Mouse (Mus musculus) left cerebral cortex, postnatal 10 days (tissue): Measurements from ENCODE around the gene Tfb2m. TPM values are rescaled to one million over a fixed set of nuclear protein-coding genes. Genes with fewer than 3 reads are reported as not detected.

ENCODE experiments used
- DNase-seq, 2 experiments: peaks; one replicate each; pipeline ENCODE4 v3.0.0; 2021 to 2022; ENCODE audit warnings: low spot score in 2 of 2, mixed read lengths in 1 of 2; ENCODE audit errors: extremely low spot score in 1 of 2
- intact Hi-C: fragments of 180-260 bp; cut with DNase I; formaldehyde crosslinking; loops from one replicate; pipeline ENCODE4 v1.15.1; 2025
- total RNA-seq, 2 experiments: library from RNA; stranded (reverse); gene quantifications; 2 replicates each; pipeline ENCODE4 v1.2.3; 2021

Tfb2m gene
- 10 to 100 TPM; 27.4 to 28.1 TPM for total RNA-seq

DNA sequence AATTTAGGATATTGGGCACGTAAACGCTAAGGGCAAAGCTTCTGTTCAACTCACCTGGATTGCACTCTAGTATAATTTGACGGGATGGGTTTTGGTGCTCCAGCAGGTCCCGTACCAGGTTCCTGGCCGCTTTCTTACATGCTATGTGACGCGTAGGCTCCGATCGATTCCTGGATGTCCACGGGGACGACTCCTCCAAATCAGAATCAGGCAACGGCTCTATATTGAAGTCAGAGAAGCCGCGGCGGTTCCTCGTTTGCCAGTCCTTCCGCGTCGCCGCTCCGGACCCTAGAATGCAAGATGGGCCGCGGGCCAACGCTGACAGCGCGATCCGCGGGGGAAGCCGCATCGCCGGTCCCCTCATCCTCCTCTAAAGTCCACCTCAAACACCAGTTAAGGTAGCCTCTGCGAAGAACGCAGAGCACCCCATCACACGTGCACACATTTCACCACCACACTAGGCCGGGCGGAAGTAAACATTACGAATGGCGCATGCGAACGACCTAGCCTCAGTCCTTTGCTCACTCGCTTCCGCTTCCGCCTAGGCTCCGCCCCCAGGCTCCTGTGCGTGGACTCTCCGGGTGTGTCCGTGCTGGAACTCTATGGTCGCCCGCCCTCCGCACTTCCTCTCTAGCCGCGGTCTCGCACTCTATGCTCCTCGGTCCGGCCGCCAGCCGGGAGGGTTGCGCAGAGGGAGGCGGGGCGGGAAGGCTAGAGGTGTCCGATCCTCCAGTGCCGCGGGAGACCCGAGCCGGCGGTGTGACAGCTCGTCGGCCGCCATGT, at the start of gene Tfb2m, which contains the start of gene Cnst:
Tfb2m (minus strand) TSS at position 500 of the 783 bp plus-strand sequence.
Cnst (plus strand) TSS at position 603 of the 783 bp plus-strand sequence.
- peak; percentile 97 to 99 for DNase-seq
- intact Hi-C loops, result loop anchor here (5.0 to 10.0 kb wide), 2 partner anchors 41 to 69 kb away; no protein-coding TSS in a partner anchor

DNA sequence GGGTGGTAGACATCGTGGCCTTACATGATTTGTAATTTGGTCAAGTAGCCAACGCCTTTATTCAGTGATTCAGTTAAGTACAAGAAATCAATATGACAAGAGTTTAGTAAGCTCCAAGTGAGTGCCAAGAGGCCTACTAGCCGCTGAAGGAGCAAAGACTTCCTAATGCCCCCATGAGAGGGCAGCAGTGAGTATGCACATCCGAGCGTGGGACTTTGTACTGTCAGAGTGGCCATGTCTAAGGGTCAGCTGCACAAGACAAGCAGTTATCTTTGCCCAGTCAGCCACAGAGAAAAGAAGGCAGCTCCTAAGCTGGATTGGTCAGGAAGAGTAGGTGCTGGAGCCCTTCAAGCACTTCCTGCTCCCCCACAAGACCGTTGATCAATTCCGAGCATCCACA, 46.9 kb upstream of the Tfb2m start:
- DNase-seq, result no peak
- intact Hi-C loops, result no loop called here

DNA sequence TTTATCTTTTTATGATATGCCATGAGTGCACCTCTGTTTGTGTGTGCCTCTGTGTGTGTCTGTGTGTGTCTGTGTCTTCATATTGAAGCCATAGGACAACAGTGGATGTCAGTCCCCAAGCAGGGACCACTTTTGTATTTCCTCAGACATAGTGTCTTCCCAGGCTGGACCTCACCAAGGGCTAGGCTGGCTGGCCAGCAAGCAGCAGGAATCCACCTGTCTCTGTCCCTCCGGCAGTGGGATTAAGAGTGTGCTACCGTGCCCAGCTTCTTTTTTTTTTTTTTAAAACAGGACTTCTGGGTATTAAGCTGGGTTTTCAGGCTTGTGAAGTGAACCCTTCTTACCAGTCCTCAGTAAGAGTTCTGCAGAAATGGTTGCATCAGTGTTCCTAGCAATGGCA, 46.1 kb upstream of the Tfb2m start:
- intact Hi-C loops, result no loop called here

DNA sequence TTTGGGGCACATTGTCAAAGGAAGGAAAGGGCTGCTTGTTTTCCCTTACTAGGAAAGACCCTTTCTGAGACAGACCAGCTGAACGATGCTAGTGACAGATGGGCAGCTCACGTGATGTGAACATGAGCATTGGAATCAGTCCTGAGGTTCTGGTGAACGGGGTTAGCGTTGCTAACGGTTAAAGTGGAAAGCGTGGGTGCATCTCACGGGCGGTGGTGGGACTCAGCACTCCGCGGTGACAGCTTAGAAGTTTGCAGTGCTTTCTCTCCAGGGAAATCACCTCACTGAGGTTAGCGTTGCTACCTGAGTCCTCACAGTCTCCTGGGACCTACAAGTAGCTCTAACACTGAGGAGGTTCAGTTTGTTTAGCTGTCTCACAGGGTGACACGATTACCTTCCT, 45.6 kb upstream of the Tfb2m start:
- intact Hi-C loops, result no loop called here
- peak in 1 of 2 experiments; percentile 46 for DNase-seq

More for the DNA sequence above, 46.1 kb upstream of the Tfb2m start:
- DNase-seq, result no peak

DNA sequence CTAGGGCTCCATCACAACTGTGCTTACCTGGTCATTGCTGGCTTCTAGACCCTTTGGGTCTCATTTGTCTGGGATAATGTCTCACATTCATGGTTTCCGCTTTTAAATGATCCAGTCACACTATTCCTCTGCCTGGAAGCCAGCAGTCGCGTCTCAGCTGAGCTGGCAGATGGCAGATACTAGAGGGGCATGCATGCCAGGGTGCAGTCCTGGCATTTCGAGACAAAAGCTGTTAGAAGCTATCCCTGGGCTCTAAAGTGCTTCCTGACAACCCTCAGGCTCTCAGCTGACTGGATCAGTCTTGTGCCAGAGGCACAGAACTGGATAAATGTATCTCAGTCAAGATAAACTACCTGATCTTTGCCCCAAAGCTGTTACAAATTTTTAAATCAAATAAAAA, 42.2 kb upstream of the Tfb2m start:
- DNase-seq, result no peak
- intact Hi-C loops, result loop anchor here (5.0 kb wide), 1 partner anchor 41 kb away; the partner anchor contains the start of genes Cnst and Tfb2m

DNA sequence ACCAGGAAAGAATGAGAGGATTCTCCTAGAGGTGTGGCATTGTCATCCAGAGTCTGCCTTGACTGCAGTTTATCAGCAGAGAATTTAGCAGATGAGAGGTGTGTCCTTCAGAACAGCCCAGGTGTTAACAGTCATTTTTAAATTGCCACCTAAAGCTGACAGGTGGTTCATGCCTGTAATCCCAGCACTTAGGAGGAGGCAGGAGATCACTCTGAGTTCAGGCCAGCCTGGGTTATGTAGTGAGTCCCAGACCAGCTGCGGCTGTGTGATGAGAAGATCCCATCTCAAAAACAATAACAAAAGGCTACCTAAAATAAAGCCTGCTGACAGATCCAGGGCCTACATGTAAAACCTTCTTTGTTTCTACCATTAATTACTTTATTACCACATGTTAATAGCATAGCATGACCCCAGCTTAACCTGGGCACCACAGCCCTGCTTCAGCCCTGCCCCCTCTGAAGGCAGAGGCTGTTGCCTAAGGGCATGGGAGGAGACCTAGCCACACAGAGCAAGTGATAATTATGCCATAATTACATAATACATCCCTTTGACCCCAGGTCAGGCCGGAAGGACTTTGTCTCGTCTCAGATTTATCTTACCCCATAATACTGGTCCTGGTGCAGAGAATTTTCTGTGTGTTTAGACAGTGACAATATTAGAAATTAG, 40.5 kb upstream of the Tfb2m start:
- DNase-seq, result no peak
- intact Hi-C loops, result loop anchor here (5.0 kb wide), 1 partner anchor 39 kb away; the partner anchor contains the start of genes Cnst and Tfb2m

DNA sequence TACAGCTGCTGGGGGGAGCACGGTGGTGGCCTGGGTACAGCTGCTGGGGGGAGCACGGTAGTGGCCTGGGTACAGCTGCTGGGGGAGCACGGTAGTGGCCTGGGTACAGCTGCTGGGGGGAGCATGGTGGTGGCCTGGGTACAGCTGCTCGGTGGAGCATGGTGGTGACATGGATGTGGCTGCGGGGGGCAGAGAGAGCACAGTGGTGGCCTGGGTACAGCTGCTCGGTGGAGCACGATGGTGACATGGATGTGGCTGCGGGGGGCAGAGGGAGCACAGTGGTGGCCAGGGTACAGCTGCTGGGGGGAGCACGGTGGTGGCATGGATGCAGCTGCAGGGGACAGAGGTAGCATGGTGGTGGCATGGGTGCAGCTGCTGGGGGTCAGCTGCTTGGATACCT, 39.6 kb upstream of the Tfb2m start:
- intact Hi-C loops, result loop anchor here (5.0 kb wide), 1 partner anchor 38 kb away; the partner anchor contains the start of genes Cnst and Tfb2m
- DNase-seq, result no peak

DNA sequence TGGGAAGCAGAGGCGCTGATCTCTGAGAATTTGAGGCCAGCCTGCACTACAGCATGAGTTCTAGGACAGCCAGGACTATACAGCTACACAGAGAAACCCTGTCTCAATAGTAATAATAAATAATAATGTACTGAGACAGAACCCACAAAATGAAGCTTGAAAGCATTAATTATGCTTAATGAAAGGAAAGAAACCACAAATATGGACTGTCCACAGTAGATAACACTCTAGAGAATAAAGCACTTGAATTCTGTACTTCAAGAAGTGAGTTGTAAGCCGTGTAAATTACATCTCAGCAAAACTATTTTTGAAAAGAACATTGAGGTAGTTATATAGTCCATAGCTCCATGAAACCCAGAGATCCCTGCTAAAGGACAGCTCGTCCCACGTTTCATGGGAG, 38.2 kb upstream of the Tfb2m start:
- no peak for DNase-seq
- intact Hi-C loops, result no loop called here

DNA sequence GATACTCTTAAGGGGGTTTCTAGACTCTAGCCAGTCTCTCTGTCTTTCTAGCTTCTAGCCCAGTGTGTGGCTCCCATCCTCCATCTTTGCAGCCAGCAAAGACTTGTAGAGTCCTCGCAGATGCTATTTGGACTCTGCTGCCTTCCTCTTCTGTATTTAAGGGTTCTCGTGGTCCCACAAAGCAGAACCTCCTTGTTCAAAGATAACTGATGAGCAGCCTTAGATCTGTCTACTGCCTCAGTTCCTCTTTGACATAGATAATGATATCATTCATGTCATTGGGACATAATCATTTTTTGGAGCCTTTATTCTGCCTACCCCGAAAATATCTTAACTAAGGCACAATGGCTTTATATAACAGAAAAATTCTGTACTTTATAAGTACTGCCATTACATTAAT, 37.0 kb upstream of the Tfb2m start:
- intact Hi-C loops, result no loop called here
- DNase-seq, result no peak

DNA sequence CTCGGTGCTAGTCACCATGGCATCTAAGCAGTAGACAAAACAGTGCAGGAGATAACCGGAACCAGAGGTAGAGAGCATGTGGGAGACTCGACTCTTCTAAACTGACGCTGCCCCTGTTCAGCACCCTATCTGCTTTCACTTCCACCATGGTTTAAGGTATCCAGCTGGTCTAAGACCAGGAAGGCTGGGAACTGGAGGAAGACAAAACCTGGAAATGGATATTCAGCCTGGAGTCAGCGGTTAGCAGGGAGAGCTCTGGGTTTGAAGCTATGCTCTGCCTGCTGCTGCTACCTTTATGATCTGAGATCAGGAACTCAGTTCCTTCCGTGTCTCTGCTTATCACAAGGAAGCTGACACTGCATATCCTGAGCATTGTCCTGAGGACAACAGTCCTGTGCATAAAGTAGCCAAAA, 36.0 kb upstream of the Tfb2m start:
- DNase-seq, result no peak
- intact Hi-C loops, result no loop called here

DNA sequence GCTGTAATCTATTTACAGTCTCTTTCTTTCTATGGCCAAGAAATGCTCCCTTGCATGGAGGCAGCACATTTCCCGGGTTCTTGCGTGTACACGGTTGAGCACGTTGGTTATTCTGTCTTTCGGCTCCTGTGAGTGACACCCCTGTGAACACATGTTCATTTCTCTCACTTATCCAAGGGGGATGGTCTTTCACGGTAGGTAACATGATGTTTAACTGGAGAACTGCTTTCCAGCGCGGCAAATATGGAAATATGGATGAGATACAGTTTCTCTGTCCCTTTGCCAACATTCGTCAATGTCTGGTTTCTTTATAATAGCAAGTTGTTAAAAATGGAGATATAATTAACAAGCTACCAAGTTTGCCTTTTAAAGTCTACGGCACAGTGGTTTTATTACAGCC, 35.4 kb upstream of the Tfb2m start:
- intact Hi-C loops, result no loop called here
- DNase-seq, result no peak

DNA sequence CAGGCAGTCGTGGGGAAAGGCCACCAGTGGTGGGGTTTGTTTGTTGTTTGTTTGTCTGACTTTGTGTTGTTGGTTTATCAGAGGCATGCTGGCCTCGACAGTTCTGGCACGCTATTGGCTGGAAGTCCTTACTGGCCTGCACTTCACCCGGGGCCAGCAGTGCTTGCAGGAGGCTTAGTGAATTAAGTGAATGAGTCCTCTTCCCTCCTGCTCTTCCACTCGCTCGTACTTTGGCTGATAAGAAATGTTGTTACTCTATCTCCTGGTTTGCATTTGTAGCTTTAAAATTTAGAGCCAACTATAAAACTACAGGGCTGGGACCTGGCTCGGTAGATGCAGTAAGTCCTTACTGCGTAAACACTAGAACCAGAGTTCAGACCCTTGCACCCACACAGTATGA, 34.1 kb upstream of the Tfb2m start:
- intact Hi-C loops, result no loop called here
- no peak for DNase-seq

DNA sequence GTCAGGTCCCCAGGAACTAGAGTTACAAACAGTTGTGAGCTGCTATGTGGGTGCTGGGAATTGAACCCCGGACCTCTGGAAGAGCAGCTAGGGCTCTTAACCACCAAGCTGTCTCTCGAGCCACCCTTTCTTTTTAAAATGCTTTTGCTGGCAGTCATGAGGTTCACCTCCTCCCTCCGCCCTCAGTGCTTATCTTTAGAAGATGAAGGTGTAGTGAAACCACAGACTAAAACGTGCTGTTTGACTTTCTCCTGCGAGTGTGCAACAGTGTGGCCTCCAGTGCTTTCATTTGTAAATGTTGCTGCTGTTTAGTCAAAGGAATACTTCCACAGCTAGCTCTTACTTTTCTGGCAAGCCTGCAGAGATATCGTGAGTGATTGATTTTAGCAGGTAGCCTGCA, 32.6 kb upstream of the Tfb2m start:
- DNase-seq, result no peak
- intact Hi-C loops, result no loop called here

DNA sequence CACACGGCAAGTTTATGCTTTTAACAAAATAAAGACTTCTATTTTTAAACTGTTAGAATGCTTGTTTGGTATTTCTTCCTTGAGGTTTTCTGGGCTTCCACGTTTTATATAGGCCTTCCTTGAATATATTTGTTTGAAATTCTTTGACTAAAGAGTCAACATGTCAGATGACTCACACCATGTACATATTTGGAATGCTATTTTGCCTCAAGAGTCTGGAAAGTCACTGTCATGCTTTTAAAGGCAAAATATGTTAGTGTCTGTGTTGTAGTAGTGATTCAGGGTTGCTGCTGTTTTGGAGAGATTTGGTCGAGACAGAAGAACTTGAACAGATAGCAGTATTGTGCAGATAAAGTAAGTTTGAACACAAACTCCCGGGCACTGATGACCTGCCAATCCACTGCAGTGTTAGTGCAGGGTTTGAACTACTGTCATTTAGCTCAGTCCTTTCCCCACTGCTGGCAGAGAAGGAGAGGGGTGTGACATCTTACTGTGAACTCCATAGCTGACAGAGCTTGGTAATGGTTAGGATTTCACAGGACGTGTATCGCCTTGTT, 27.7 kb upstream of the Tfb2m start:
- no peak for DNase-seq
- intact Hi-C loops, result no loop called here

DNA sequence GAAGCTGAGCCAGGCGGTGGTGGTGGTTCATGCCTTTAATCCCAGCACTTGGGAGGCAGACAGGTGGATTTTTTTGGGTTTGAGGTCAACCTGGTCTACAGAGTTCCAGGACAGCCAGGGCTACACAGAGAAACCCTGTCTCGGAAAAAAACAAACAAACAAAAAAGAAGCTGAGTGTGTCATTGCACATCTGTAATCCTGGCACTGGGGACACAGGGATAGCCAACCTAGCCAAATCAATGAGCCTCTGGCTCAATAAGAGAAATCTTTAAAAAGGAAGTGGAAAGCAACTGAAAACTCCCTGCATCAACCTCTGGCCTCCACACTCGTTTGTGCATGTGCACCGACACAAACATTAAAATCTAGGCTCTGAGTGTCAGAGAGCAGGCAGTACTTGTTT, 25.6 kb upstream of the Tfb2m start:
- intact Hi-C loops, result no loop called here
- DNase-seq, result no peak

DNA sequence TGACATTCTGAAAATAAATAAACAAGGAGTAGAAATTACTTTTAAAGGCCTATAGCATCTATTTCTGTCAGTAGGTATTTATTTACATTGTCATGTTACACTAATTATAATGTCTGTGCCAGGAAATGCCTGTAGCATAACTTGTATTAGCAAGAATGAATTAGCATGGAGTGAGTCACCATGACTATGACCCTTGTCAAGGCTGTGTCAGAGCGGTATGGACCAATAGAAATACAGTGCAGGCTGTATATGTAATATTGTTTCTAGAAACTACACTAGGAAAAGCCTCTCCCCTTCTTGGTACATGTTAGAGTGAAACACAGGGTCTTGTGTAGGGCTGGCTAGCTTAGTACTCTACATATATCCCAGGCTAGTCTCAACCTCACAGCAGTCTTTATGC, 24.4 kb upstream of the Tfb2m start:
- DNase-seq, result no peak
- intact Hi-C loops, result no loop called here

DNA sequence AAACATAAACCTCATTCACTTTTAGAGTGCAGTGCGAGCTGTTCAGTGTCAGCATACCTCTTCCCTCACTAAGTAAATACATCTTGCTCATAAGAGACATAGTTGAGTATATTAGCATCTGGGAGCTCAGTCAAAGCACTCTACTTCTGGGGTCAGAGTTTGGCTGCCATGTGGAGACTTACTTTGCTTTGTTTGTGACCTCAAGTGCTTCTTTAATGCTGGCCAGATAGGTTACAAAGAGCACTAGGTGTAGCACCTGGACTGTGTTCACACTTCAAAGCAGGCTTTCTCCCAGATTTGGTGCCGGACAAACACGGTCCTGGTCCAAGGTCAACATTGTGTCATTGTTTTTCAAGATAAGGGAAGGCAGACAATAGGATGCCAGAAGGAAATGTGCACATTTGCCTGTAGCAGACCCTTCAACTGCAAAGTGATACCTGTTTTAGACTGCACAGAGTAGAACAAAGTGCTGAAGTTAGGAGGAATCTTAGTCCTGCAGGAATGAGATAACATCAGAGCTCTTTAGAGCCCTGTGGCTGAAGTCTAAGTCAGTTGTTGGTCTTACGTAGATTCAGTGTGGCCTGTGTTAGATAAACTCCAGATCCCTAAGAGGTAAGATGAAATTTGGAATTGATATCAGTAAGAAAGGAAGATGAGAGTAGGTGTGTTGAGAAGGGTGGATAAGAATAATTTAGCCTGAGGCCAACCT, 22.8 kb upstream of the Tfb2m start:
- intact Hi-C loops, result no loop called here
- no peak for DNase-seq

DNA sequence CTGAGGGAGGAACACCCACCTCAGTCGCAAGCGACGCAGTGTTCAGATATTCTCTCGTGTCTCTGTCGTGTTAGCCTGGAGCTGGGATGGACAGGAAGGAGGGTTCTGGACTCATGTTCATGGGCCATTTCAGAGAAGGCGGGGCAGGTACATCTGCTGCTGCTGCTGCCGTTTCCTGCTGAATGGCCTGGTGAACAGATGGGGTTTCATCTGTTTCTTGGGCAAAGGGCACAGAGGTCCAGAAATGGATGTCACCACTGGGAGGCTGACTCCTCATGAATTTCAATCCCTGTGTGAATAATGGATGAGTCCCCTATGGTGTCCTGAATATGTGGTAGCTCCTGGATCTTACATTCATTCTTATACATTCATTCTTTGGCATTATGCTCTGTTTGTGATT, 21.5 kb upstream of the Tfb2m start:
- intact Hi-C loops, result no loop called here
- DNase-seq, result no peak

DNA sequence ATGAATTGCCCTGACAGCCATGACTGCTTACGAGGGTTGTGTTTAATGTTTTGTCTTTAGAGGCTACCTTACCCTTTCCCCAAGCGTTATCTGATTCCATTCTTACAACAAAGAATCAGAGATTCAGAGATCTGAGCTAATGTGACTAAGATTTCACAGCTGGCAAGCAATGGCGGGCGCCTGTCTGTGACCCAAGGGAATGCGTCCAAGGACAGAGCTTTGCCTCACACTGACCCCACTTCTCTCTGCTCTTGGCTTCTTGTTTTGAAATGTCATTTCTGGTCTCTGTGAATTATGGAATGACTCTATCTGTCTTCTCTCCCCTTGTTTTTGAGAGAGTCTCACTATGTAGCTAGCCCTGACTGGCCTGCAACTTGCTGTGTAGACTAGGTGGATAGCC, 17.9 kb upstream of the Tfb2m start:
- intact Hi-C loops, result no loop called here
- DNase-seq, result no peak
